Mouse (Mus musculus) megakaryocyte-erythroid progenitor cell, adult 5-6 weeks (primary cell): ENCODE measurements around the gene Cutal. TPM values are rescaled to one million over a fixed set of nuclear protein-coding genes. Genes with fewer than 3 reads are reported as not detected.
A peak's percentile ranks its signal among the peaks of the same experiment; 100 is the strongest.

Experiments used
- ATAC-seq: replicated peaks from 2 replicates; pipeline ENCODE4 v1.8.0; 2016; ENCODE audit warnings: mild to moderate bottlenecking, inconsistent platforms; ENCODE audit not compliant: severe bottlenecking, poor library complexity, low FRiP score, low TSS enrichment
- total RNA-seq, 2 experiments: library from RNA; stranded (forward) in 1 of 2; stranded (reverse) in 1 of 2; fragments of 200-1000, 215-1000 nt in 1 of 2; fragments of >200 nt in 1 of 2; fragmentation: Nextera tagmentation in 1 of 2; gene quantifications; 2 replicates each; pipeline ENCODE4 v1.2.3; 2014 to 2017

The Cutal gene
- total RNA-seq, 2 experiments from 2014 or later: not detected

DNA sequence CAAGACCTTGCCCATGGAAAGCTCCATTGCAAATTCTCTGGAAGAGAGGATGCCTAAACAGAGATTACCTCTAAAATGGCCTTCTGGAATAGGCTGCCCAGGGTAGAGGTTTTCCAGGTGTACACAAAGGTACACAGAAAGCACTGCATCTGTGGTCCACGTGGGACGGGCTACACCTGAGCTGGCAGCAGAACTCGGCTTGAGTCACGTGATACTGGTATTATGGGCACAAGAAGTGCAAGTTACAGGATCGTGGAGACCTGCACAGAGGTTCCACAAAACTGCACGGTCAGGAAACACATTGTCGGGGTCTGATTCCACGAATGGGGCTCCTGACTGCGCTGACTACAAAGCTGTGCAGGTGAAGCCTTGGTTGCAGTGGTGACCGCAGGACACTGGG lies 5.9 kb downstream of the Cutal start:
- ATAC-seq: no peak

DNA sequence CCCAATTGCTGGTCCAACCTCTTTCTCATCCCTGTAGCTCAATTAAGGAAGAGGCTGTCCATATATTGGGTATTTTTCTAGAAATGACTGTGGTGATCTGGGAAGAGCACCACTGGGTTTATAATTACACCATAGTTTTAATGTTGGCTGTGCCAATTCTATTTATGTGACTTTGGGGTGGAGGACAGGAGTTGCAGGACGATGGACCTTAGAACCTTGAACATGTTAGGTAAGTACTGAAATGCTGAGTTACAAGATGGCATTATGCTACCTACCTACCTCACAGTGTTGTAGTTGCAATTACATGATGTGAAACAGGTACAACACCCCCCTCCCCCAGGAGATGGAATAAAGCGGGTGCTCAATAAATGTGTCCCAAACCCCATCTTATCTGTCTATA lies 8.6 kb downstream of the Cutal start:
- ATAC-seq: no peak

DNA sequence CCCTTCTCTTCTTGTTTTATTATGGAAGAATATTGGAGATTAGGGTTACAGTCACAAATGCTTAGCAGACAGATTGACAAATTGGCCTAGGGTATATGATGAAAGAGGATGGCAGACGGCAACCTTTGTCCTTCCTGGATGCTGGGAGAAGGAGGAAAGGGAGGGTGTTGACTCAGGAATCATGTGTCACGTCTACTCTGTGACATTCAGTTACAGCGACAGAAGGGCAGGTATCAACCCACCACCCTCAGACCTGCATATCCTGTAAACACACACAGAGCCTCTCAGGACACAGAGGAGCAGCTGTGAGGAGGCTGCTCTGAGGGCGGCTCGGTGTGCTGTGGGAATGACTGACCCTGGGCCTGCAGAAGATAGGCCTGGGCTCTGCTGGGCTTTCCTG lies 9.0 kb downstream of the Cutal start:
- ATAC-seq: no peak

DNA sequence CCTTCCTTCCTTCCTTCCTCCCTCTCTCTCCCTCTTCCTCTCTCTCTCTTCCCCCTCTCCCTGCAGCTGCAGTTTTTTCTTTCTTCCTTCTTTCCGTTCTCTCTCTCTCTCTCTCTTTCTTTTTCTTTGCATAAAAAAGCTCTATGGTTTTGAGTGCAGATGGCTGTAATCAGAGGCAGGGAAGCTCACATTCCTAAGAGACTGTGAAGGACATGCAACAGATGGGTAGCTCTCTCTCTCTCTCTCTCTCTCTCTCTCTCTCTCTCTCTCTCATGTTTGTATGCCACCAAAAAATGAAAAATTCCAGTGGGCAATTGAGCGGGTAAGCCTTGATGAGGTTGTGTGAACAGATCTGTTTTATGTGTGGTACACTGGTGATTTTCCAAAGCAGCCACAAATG lies 10.0 kb downstream of the Cutal start:
- ATAC-seq: no peak

DNA sequence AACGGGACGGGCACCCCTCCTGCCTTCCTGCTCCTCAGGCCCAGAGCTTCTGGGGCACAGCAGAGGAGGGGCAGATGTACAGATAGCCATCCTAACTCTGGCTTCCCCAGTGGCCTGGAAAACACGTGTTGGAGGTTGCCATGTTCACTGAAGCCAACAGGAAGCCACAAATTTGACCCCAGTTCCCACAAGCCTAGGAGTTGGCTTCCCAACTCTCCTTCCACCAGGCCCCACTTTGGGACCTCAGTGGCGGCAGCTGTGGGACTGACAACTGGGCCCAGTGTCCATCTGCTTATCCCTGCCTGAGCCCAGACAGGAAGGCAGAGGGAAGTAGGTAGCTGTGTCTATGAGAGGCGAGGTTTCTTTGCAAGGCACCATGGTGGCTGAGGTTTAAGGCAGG lies 19.8 kb downstream of the Cutal start:
- no peak for ATAC-seq

DNA sequence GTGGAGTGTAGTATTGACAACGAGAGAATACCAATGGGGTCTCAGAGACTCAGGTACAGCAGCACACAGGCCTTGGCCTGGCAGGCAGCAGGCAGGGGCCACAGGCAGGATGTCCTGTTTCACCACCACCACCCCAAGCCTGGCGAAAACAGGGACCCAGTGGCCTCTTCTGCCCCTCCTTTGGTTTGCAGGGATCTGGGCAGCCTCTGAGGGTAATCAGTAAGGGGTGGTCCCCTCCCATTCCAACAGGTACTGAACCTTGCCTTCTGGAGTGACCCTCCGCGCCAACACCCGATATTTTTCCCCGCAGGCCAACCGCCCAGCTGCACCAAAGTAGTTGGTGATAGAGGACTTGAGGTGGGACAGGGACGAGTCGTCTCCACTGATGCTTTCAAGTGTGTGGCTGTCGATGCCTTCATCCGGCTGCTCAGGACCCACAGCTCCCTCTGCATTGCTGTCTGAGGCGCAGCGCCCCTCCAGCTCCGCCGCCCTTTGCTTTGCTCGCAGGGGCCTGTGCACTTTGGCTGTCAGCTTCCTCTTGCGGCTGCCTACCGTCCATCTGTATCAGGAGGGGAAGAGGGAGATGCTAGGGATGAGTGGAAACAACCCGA lies 21.4 kb downstream of the Cutal start:
- ATAC-seq: no peak

DNA sequence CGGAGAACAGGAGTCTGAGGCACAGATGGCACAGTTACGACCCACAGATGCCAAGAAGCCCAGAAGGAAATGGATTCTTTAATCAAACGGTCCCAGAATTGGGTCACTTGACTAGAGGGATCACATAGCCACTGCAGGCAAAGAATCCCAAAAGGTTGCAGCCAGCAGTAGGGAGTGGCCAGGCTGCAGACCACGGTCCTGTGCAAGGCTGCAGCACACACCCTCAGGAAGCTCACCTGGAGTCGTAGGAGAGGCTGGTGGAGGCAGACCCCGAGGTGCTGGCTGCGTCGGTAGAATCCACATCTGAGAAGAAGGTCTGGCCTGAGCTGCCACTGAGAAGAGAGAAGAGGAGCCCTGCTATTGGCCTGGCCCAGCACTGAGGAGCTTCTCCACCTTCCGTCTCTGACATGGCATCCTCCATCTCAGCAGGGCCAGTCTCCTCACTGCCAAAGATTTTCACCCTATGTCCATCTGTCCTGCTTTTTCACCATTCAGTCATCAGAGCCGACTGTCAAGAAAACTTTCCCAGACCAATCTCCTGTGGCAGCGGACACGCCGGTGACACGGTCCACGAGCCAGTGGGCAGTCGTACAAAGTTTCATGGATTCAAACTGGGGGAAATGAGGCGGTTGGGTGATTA lies 22.7 kb downstream of the Cutal start:
- no peak for ATAC-seq

DNA sequence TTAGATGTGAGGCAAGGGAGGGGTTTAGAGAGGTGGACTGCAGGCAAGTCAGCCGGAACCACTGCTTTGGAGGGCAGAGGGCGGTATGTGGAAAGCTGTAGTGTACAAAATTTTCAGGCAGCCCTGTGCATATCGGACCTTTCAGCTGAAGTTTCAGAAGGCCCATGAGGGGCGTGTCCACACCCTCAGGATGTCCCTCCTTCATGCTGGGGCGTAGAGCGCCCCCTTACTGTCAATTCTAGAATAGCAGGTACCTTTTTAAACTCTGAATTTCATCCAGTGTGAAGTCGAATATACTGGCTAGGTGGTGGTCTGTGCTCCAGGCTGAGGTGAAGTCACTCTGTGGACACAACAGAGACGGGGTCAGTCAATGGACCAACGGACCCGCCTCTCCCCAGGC lies 23.6 kb downstream of the Cutal start:
- ATAC-seq: peak; percentile 65

DNA sequence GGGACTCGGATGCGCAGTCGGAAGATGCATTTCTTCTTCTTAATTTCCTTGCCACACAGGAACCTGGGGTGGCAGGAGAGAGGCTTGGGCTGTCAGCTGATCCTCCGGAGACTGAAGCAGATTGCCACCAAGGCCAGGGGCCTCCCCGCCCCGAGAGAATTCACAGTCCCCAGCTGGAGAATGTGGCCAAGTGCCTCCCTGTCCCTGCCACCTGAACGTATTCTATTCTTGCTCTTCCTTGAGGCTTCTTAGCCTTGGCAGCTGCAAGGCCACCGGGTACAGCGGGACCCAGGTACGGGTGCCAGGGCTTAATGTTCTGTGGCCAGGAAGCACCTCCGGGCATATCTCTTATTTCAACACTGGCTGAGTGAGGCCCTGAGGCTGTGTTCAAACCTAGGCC lies 25.5 kb downstream of the Cutal start:
- ATAC-seq: no peak

DNA sequence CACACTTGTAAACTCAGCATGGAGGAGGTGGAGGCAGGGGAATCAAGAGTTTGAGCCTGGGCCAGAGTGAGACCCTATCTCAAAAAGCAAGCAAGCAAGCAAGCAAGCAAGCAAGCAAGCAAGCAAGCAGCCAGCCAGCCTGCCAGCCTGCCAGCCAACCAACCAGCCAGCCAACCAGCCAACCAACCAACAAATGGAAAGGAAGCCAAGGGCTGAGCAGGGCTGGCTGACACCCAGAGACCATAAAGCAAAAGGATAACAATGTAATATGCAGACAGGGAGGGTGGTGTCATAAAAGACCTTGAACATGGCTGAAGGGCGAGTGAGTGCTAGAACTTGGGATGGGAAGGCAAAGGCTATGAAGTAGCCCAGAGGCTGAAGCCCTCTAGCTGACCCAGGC lies 26.2 kb downstream of the Cutal start:
- ATAC-seq: no peak

DNA sequence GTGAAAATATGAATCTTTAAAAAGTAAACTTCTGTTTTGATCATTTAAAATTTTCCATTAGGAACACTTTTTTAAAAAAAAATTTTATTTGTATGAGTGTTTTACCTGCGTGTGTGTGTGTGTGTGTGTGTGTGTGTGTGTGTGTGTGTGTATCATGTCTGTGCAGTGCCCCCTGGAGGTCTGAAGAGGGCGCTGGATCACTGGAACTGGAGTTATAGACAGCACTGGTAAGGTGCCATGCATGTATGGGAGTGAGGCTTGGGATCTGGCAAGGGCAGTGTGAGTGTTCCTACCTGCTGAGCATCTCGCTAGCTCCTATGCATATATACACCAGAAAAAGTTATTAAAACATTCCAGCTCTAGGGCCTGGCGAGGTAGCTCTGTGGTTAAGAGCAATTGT lies 27.5 kb downstream of the Cutal start:
- no peak for ATAC-seq

DNA sequence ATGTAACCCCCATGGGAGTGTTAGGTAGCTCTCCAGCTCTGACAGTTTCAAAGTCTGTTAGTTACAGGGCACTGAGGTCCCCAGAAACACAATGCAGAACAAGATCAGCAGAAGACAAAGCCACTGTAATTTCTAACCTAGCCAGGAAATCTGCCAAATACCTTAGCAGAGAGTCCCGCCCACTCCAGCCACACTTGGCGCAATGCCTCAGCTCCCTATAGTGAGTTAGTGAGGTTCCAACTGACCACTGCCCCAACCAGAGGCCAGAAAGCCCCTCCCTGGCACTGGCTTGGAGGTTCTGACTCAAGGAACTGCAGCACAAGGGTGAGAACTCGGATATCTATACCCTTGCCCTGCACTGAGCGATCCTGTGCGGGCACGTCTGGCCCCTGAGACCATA lies 28.5 kb downstream of the Cutal start:
- ATAC-seq: no peak

DNA sequence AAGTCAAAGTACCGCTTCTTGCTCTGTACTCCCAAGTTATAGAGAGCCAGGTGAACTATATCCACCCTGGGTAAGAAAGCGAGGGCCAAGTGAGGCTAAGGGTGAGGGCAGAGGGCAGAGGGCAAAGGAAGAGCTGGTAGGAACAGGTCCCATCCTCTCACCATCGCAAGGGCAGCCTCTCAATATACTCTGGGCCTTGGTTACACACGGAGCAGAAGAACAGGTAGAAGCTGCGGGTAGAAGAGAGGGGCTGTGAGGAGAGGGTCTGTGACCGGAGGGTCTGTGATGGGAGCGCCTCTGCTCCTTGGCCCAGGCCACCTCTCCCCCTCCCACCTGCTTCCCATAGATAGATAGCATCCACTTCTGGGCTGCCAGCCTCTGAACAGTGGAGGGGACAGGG lies 29.0 kb downstream of the Cutal start:
- ATAC-seq: no peak

DNA sequence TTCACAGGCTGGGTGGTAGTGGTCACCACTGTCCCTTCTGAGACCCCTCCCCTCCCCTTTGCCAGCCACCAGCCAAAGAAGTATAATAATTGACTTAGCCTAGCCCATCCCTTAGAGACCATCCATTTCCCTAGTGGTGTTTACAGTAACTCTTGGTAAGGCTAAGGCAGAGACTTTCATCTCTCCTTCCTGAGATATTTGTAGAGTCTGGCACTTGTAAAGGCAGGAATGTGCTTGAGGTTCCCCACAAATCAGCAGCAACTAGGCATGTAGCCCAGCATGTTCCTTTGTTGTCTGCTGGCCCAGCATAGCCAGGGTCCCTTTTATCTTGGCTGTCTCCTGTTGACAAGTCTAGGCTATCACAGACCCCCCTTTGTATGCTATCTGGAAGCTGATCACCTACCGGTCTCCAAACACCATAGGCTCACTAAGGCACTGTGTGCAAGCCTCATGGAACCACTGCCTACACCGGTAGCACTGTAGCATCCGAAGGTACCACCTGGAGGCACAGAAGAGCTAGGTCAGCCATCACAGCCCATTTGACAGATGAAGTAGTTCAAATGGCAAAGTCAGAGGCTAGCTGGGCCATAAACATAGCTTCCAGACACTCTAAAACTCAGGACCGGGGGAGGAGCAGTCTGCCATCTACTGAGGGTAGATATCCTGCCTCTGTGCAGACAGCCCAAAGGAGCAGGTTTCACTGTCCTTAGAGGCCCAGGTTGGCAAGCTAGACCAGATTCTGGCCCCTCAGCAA lies 29.6 kb downstream of the Cutal start:
- no peak for ATAC-seq

DNA sequence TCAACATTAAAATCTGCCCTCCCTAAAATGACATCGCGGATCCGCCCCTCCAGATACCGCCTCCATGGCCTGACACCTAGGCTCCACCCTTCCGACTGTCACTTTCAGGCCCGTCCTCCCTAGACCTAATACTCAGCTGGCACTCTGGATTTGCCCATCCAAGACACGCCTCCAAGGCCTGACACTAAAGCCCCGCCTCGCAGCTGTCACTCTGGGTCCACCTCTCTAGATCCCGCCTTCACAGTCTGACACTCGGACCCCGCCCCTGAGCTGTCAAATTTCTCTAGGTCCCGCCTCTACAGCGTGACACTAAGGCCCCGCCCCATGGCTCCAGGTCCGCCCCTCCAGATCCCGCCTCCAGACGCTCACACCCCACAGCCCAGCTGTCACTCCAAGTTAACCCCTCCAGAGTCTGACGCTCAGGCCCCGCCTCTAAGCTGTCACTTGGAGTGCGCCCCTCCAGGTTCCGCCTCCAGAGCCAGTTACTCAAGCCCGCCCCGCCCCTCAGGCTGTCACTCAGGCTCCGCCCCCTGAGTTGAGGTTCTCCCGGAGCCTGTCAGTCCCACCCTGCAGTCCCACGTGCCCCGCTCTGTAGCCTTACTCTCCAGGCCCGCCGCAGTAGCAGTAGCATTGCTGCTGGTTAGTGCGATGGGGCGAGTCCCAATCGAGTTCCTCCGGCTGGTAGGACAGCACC lies 30.8 kb downstream of the Cutal start:
- ATAC-seq: peak; percentile 92

DNA sequence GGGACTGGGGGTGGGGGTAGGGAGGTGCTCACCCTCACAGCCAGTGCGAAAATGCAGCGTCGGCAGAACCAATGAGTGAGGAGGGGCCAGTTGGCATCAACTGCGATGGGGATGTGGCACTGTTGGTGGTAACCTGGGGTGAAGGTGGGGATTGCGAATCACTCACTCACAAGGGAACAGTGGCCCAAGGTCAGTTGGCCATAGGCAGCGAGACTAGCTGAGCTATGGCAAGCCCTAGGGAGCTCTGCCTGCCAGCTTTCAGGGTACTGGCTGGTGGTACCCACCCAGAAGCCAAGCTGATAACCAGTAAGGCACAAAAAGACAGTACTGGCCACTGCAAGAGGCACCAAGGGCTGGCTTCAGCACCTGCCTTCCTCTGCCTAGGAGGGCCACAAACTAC lies 32.2 kb downstream of the Cutal start:
- ATAC-seq: peak; percentile 2; the same call in 1 of the 2 replicates

DNA sequence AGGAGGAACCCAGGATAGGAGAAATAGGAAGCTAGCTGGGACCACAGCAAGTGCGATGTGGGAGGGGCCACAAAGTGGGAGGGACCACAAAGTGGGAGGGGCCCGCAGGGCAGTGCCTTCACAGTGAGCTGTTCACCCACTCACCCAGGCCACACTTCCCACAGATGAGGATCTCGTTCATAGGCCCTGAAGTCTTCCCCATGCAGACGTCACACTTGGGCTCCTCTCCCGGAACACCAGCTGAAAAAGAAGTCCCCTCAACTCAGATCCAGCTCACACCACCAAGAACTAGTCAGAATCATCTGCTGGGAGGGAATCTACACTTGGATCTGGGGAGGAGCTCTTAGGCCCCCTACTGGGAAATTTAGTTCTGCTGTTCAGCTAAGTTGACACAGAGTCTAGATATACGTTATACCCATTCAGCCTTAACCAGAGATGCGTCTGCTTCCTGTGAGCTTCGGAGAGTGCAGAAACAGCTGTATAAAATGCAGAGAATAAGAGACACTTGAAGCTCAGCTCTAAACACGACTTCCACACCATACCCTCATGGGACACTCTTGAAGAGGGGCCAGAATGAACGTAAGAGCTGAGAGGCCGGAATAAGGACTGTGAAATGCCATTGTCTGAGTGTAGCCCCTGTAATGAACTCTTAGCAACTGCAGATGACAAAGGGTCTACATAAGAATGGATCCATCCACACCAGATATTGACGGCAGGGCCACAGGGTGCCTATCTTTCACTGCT lies 32.8 kb downstream of the Cutal start:
- ATAC-seq: peak; percentile 23

DNA sequence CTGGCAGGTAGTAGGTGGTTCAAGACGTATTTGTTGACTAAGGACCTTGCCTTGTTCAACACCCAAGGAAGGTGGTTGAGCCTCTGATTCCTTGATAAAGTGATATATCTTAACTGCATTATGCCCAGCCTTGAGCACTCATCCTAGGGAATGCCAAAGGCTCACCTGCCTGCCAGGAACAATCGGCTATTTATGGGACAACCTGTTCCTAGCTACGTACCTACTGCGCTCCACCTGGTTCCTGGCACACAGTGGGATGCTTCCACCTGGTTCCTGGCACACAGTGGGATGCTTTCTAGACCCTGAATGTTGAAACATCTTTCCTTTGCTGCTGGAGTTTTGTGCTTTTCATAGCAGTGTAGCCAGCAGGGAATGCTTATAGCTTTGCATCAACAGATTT lies 35.5 kb downstream of the Cutal start:
- no peak for ATAC-seq

DNA sequence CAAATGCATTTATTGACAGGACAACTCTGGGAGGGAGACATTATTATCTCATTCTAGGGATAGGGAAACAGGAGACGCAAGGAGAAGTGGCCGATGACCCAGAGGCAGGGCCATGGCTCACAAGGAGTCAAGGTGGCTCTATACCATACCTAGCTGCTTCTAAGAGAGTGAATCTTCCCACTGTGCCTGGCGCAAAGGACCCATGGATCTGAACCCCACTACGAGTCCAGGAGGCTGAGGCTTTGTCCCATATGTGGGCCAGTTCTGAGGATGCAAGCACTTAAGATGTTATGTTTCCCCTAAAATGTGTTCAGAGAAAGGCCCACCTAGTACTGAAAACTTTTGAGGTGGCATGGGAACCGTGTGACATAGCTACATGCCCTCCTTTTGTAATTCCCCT lies 37.7 kb downstream of the Cutal start:
- no peak for ATAC-seq

DNA sequence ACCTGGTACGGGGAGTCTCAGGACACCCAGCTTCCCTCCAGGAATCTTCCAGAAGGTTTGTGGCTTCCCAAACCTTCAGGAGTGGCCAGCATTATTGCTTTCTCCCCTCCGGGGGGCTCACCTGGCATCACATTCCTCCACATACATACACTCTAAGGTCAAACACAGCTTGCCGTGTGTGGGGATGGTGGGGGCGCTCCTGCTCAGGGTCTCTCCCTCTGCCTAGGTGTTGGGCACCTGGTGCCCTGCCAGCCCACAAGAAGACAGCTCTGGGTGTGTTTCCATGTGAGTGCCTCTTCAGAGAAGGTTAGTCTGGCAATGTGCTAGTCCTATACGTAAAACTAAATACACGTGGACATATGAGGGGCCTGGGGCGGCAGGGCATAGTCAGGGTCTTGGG lies 38.4 kb downstream of the Cutal start:
- ATAC-seq: no peak
